Mouse (Mus musculus) telencephalon, adult 2 months (tissue): ENCODE results near the gene Gm49380.

ENCODE experiments used
- DNase-seq: peaks from one replicate; pipeline ENCODE4 v3.0.0-alpha.2; 2011; ENCODE audit warnings: low read depth, low spot score

The Gm49380 gene

GRCm38 (mm10) chr9:44093612-44094503 is 19.4 kb downstream of the Gm49380 start:
- DNase-seq = no peak

GRCm38 (mm10) chr9:44088877-44089608 is 24.3 kb downstream of the Gm49380 start:
- DNase-seq = no peak

GRCm38 (mm10) chr9:44087761-44088455 is 25.4 kb downstream of the Gm49380 start:
- DNase-seq = no peak

- DNase-seq = no peak
Measured at GRCm38 (mm10) chr9:44086960-44087359, 26.3 kb downstream of the Gm49380 start.

- no peak for DNase-seq
Measured at GRCm38 (mm10) chr9:44085741-44086665, 27.3 kb downstream of the Gm49380 start.

- DNase-seq = no peak
Measured at GRCm38 (mm10) chr9:44085276-44085675, 28.0 kb downstream of the Gm49380 start.

GRCm38 (mm10) chr9:44084659-44085229 is 28.6 kb downstream of the Gm49380 start:
- no peak for DNase-seq

- no peak for DNase-seq
Measured at GRCm38 (mm10) chr9:44084236-44084635, 29.1 kb downstream of the Gm49380 start.

GRCm38 (mm10) chr9:44083392-44084121 is 29.7 kb downstream of the Gm49380 start:
- DNase-seq = peak; percentile 95

GRCm38 (mm10) chr9:44082266-44082665 is 31.0 kb downstream of the Gm49380 start:
- no peak for DNase-seq

GRCm38 (mm10) chr9:44081581-44081980 is 31.7 kb downstream of the Gm49380 start:
- DNase-seq = no peak

GRCm38 (mm10) chr9:44080953-44081352 is 32.3 kb downstream of the Gm49380 start:
- no peak for DNase-seq

GRCm38 (mm10) chr9:44079997-44080780 is 33.1 kb downstream of the Gm49380 start:
- DNase-seq = no peak

- no peak for DNase-seq
Measured at GRCm38 (mm10) chr9:44078955-44079756, 34.1 kb downstream of the Gm49380 start.

- DNase-seq = no peak
Measured at GRCm38 (mm10) chr9:44078136-44078797, 35.0 kb downstream of the Gm49380 start.

- no peak for DNase-seq
Measured at GRCm38 (mm10) chr9:44077266-44077910, 35.9 kb downstream of the Gm49380 start.

GRCm38 (mm10) chr9:44076764-44077120 is 36.6 kb downstream of the Gm49380 start:
- no peak for DNase-seq
